Mouse (Mus musculus) embryonic fibroblast, embryonic 13.5 days (primary cell): ENCODE measurements around the gene Cyp2f2.

Experiments
- CTCF ChIP-seq: IDR thresholded peaks from 2 replicates; pipeline ENCODE4 v1.5.1; 2011; ENCODE audit warnings: mild to moderate bottlenecking, control low read depth, low read length, moderate library complexity, borderline replicate concordance; ENCODE audit not compliant: insufficient read depth
- POLR2A ChIP-seq: IDR thresholded peaks from 2 replicates; pipeline ENCODE4 v1.6.1; 2011; ENCODE audit warnings: low read depth, mild to moderate bottlenecking, control low read depth, low read length, moderate library complexity

DNA sequence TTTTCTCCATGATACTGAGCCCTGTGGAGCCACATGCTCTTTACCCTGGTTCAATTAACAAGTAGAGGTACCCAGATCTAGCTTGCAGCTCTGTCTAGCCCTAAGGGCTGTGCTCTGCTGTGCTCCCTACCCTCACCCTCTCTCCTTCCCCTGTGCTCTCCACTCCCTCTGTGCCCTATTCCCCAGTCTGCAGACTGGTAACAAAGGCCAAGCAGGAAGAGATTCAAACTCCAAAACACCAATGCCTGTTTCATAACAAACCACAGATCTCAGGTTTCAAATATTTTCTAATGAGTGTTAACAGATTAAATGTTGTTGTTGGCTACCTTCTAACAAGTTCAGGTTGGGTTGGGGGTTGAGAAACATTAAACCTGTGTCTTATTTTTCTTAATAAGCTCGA is 41.1 kb upstream of the Cyp2f2 start:
- no peak for TF ChIP-seq POLR2A
- TF ChIP-seq CTCF, result no peak
